Mouse (Mus musculus) hindbrain, embryonic 13.5 days (tissue): ENCODE results near the gene Tnr. TPM values are rescaled to one million over a fixed set of nuclear protein-coding genes. Genes with fewer than 3 reads are reported as not detected.

Experiments used
- ATAC-seq: fragments of 200-750 bp; cut with Nextera tagmentation; 2 replicates; pipeline ENCODE4 v1.8.0; 2017; ENCODE audit warnings: moderate TSS enrichment; ENCODE audit not compliant: low FRiP score
- H3K27ac ChIP-seq: fragments of 300-500 bp; sonication (generic); 2 replicates; pipeline ENCODE4 v1.5.1; 2015; ENCODE audit warnings: inconsistent platforms, mild to moderate bottlenecking, moderate library complexity
- H3K27me3 ChIP-seq: fragments of 300-500 bp; sonication (generic); 2 replicates; pipeline ENCODE4 v1.6.1; 2015; ENCODE audit warnings: mild to moderate bottlenecking, inconsistent platforms
- H3K36me3 ChIP-seq: fragments of 300-500 bp; sonication (generic); 2 replicates; pipeline ENCODE4 v1.6.1; 2015; ENCODE audit warnings: mild to moderate bottlenecking, inconsistent platforms
- H3K4me1 ChIP-seq: fragments of 300-500 bp; sonication (generic); replicated peaks from 2 replicates; pipeline ENCODE4 v1.6.1; 2015; ENCODE audit warnings: inconsistent platforms
- H3K4me2 ChIP-seq: fragments of 300-500 bp; sonication (generic); 2 replicates; pipeline ENCODE4 v1.6.1; 2015; ENCODE audit warnings: inconsistent platforms, mild to moderate bottlenecking, moderate library complexity
- H3K4me3 ChIP-seq: fragments of 300-500 bp; sonication (generic); 2 replicates; pipeline ENCODE4 v1.5.1; 2015; ENCODE audit warnings: mild to moderate bottlenecking, inconsistent platforms
- H3K9ac ChIP-seq: fragments of 300-500 bp; sonication (generic); 2 replicates; pipeline ENCODE4 v1.6.1; 2015; ENCODE audit warnings: mild to moderate bottlenecking, inconsistent platforms
- H3K9me3 ChIP-seq: fragments of 300-500 bp; sonication (generic); 2 replicates; pipeline ENCODE4 v1.6.1; 2016; ENCODE audit warnings: inconsistent platforms
- WGBS: fragments of 180-500 bp; shearing (Covaris S2); methylation state at CpG from one replicate; pipeline ENCODE4 v1.1.7; 2015; 5-methylcytosine and 5-hydroxymethylcytosine counted together
- polyA plus RNA-seq: library from polyadenylated mRNA; unstranded; fragments of >200 nt; fragmentation: Nextera tagmentation; extraction: Ambion mirVana; gene quantifications from 2 replicates; pipeline ENCODE4 v1.2.1, GENCODE M21; 2015

Gene Tnr
- polyA plus RNA-seq, 1 experiment from 2014 or later, result 3.0 TPM

DNA sequence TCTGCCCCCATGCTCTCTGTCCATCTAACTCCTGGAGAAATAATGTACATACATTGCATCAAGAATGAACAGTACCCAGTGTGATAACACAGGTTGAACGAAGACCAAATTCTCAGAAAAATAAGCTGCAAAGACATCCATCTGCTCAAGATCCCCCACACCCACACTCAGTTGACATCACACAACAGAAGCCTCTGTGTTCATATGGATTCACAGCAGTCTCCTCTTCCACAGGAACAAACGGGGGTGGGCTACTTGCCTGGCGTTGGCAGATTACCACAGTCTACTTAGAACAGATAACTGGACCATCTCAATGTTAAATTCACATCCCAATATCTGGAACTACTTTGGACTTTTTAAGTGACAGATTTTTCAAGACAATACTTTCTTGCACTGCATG is 349.3 kb downstream of the Tnr start:
- no peak overlapping the region for H3K4me3 ChIP-seq
- no peak overlapping the region for H3K4me2 ChIP-seq
- 91% methylated on average over 3 of the region's 3 CpGs for WGBS
- no peaks in the 10 kb centered on the region for H3K4me1 ChIP-seq
- no peaks in the 10 kb centered on the region for H3K36me3 ChIP-seq
- H3K27ac ChIP-seq, result no peak overlapping the region
- no peaks in the 10 kb centered on the region for H3K9me3 ChIP-seq
- H3K27me3 ChIP-seq, result peaks cover 13% of the 10 kb centered on the region; the same call in 1 of the 2 replicates
- H3K9ac ChIP-seq, result no peak overlapping the region
- ATAC-seq, result no peak

DNA sequence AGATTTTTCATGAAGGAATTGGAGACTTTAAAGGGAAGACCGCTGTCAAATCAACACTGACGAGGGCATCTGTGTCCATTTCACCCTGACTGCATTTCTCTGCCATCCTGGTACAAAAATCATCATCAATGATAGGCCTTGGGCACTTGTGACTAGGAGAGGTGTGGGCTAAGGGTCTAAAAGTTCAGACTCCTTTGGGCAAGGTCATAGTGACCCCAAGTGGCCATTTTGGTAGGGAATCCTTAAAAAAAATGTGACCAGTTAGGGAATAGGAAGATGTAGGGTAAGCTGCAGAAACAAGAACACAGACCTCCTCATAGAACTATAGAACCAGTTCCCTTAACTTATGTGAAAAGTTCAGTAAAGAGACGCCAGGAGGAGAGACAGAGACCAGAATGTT is 355.1 kb downstream of the Tnr start:
- H3K27ac ChIP-seq, result no peak overlapping the region
- no peaks in the 10 kb centered on the region for H3K27me3 ChIP-seq
- no peak overlapping the region for H3K9ac ChIP-seq
- no peaks in the 10 kb centered on the region for H3K9me3 ChIP-seq
- H3K4me2 ChIP-seq, result no peak overlapping the region
- no peaks in the 10 kb centered on the region for H3K4me1 ChIP-seq
- 57% methylated on average over 3 of the region's 3 CpGs for WGBS
- H3K4me3 ChIP-seq, result no peak overlapping the region
- ATAC-seq, result no peak
- H3K36me3 ChIP-seq, result no peaks in the 10 kb centered on the region

DNA sequence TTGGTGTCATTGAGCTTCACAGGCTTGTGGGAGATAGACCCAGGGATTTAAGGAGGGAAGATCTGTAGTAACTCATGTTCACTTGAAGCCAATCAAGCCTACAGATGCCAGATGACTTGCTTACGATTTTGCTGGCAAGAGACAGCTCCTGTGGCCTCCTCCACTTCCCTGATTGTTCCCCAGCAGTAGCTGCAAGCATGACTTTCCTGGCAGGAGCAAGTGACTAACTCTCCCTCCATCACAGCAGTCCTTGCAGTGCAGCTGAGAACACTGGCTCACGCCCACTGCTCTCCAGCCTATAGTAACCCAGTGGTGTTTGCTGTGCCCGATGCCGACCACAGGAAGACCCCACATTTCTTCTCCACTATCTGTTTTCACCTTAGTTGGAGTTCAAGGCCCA is 356.3 kb downstream of the Tnr start:
- H3K4me1 ChIP-seq, result no peaks in the 10 kb centered on the region

DNA sequence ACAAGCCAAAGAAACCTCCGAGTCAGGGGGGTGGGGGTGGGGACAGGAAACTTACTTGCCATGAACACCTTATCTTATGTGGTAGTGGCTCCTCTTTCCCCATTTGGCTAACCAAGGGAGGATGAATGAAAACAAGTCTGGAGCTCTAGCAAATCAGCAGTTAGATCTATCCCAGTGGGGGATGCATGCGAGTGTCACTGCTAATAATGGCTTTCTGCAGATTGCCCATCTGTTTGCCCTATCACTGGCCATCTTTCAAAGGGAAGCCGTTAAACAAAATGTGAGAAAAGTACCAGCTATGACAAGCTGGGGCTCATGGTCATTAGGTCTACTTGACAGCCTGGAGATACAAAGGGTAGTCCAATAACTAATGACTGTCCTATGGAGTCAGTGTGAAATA is 361.9 kb downstream of the Tnr start:
- H3K9me3 ChIP-seq, result no peaks in the 10 kb centered on the region
- no peak overlapping the region for H3K4me3 ChIP-seq
- H3K4me1 ChIP-seq, result no peaks in the 10 kb centered on the region
- no peak overlapping the region for H3K4me2 ChIP-seq
- H3K27ac ChIP-seq, result no peak overlapping the region
- H3K36me3 ChIP-seq, result no peaks in the 10 kb centered on the region
- WGBS, result 48% methylated on average over 3 of the region's 3 CpGs
- no peak overlapping the region for H3K9ac ChIP-seq
- ATAC-seq, result no peak
- H3K27me3 ChIP-seq, result no peaks in the 10 kb centered on the region

More for the DNA sequence above, 356.3 kb downstream of the Tnr start:
- Histone ChIP-seq H3K9ac (no peak overlapping the region), H3K36me3 (no peaks in the 10 kb centered on the region), H3K27ac (no peak overlapping the region), H3K27me3 (no peaks in the 10 kb centered on the region), H3K9me3 (no peaks in the 10 kb centered on the region), H3K4me2 (no peak overlapping the region), H3K4me3 (no peak overlapping the region)
- no peak for ATAC-seq
- WGBS, result 89% methylated on average over 4 of the region's 4 CpGs

DNA sequence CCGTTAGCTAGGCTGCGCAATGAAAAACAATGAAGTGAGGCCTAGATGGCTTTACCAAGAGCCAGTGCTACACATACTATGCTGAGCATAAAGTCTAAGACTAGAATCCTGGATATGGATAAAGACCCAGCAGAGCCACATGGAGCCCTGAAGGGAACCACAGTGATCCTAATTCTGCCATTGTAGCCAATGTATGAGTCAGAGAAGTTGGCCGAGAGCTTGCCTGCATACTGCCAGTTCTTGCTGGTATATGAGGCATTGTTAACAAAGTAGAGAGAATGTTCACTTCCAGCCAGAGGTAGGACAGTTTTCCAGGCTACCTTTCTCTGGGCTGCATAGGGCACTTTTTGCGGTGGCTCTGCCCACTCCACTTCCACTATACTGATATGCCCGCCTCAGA is 365.0 kb downstream of the Tnr start:
- ATAC-seq, result no peak
- Histone ChIP-seq H3K27me3 (no peaks in the 10 kb centered on the region), H3K4me3 (no peak overlapping the region), H3K27ac (no peak overlapping the region), H3K9ac (no peak overlapping the region), H3K36me3 (no peaks in the 10 kb centered on the region), H3K4me2 (no peak overlapping the region), H3K4me1 (no peaks in the 10 kb centered on the region), H3K9me3 (no peaks in the 10 kb centered on the region)
- WGBS, result 96% methylated on average over 5 of the region's 5 CpGs

DNA sequence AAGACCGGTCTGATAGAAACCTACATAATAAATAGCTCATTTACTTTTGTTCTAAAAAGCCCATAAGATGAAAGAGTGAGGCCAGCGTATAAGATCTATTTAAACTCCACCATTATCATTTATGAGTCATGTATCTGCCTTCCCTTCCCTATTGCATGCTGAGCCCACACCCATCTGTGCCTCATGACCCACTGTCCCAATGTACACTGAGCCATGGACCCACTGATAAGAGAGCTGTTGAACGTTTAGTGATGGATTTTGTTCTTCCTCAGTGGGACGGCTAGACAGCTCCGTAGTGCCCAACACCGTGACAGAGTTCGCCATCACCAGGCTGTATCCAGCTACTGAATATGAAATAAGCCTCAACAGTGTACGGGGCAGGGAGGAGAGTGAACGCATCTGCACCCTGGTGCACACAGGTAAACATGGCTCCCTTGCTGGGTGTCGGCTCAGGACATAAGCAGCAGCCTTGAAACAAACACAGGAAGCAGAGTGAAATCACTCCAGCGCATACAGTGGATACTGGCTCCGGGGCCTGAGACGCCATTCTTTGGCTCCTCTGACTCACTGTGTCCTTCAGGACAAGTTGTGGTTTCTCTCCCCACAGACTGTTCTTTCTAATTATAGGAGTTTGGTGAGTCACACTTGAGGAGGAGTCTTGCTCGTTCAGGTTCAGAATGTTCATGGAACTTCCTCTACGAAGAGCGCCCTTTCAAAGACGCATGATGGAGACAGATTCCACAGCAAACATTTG is 365.6 kb downstream of the Tnr start:
- Histone ChIP-seq H3K9ac (no peak overlapping the region), H3K4me1 (no peaks in the 10 kb centered on the region), H3K27me3 (no peaks in the 10 kb centered on the region), H3K27ac (no peak overlapping the region), H3K4me2 (no peak overlapping the region), H3K4me3 (no peak overlapping the region), H3K36me3 (no peaks in the 10 kb centered on the region), H3K9me3 (no peaks in the 10 kb centered on the region)
- ATAC-seq, result no peak
- WGBS, result 92% methylated on average over 17 of the region's 17 CpGs

DNA sequence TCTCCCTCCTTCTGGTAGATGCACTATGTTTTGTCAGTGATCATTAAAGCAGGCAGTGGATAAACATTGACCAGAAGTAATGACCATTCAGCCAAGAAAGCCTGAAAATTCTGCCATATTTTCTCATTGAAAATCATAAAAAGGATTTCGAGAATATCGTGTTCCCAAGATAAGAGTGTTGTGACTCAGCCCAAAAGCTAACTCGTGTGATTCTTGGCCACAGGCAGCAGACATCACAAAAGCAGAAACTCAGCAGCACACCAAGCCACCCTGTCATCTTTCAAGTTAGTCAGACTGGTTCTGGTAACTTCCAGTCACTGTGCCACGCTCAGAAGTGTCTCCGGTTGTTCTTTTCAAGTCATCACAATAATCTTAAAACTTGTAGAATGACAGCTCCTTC is 367.0 kb downstream of the Tnr start:
- H3K36me3 ChIP-seq, result no peaks in the 10 kb centered on the region
- H3K27me3 ChIP-seq, result no peaks in the 10 kb centered on the region
- H3K9me3 ChIP-seq, result no peaks in the 10 kb centered on the region
- no peaks in the 10 kb centered on the region for H3K4me1 ChIP-seq
- H3K4me2 ChIP-seq, result no peak overlapping the region
- H3K4me3 ChIP-seq, result no peak overlapping the region
- no peak overlapping the region for H3K9ac ChIP-seq
- ATAC-seq, result no peak
- WGBS, result 90% methylated on average over 5 of the region's 5 CpGs
- H3K27ac ChIP-seq, result no peak overlapping the region

DNA sequence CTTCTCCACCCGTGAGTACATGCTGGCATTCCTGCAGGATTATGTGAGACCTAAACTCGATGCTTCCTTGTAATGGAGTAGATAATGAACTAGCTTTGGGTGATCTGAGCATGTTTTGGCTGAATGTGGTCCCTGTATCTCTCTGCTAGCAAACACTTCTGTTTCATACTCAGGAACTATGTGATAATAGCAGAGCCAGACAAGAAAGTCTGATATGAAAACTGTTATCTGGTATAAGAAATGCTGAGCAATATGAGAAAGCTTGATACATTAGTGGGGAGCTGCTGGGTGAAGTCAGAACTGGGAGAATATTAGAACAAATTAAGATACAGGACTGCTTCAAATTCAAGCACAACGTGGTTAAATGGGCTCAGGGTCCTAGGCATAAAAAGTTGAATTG is 371.5 kb downstream of the Tnr start:
- no peaks in the 10 kb centered on the region for H3K9me3 ChIP-seq
- H3K27me3 ChIP-seq, result no peaks in the 10 kb centered on the region
- no peak for ATAC-seq
- H3K27ac ChIP-seq, result no peak overlapping the region
- 79% methylated on average over 3 of the region's 3 CpGs for WGBS
- no peak overlapping the region for H3K9ac ChIP-seq
- no peak overlapping the region for H3K4me2 ChIP-seq
- no peaks in the 10 kb centered on the region for H3K36me3 ChIP-seq
- no peak overlapping the region for H3K4me3 ChIP-seq
- H3K4me1 ChIP-seq, result no peaks in the 10 kb centered on the region

DNA sequence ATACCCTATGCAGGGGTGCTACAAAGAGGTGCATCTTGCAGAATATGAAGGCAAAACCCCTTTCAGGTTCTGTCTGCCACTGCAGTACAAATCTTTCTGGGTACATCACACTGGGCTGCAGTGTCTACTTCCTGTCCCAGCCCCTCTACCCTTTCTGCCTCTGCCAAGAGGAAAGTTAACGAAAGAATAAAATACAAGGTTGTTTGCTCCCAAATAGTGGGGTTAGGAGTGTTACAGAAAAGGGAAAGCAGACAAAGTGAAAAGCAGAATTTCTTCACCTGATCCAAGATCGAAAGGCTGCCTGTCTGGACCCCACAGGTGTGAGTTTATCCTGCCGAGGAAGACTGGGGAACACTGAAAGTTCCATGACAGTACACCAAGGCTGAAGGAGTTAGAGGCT is 376.4 kb downstream of the Tnr start:
- 92% methylated on average over 3 of the region's 3 CpGs for WGBS
- no peak for ATAC-seq
- Histone ChIP-seq H3K4me3 (no peak overlapping the region), H3K27me3 (0 out of 2 replicates have a peak, but pooled peaks cover 3% of the 10 kb centered on the region), H3K36me3 (no peaks in the 10 kb centered on the region), H3K9ac (no peak overlapping the region), H3K4me2 (no peak overlapping the region), H3K4me1 (peaks cover 17% of the 10 kb centered on the region), H3K9me3 (no peaks in the 10 kb centered on the region), H3K27ac (no peak overlapping the region)

DNA sequence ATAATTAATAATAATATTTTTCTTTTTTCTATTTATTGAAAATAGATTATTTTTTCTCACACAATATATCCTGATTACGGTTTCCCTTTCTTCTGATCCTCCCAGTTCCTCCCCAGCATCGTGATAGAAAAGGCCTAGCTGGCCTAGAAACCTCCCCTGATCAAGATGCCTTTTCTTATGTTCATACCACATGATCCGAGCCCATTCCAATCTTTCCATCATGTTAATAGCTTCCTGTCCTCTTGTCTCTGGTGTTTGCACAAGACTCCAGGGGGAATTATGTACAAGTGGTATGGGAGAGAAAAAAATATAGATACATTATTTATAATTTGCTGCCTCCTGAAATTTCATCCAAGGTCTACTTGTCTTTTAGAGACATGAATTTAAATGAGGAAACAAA is 377.1 kb downstream of the Tnr start:
- ATAC-seq, result 0 out of 2 replicates have a peak, but pooled peaks have one; percentile 46
- no peak overlapping the region for H3K4me2 ChIP-seq
- peak overlapping the region; percentile 55; the same call in 1 of the 2 replicates for H3K27ac ChIP-seq
- peaks cover 17% of the 10 kb centered on the region for H3K4me1 ChIP-seq
- 40% methylated on average over 3 of the region's 3 CpGs for WGBS
- H3K9me3 ChIP-seq, result no peaks in the 10 kb centered on the region
- 0 out of 2 replicates have a peak, but pooled peaks cover 3% of the 10 kb centered on the region for H3K27me3 ChIP-seq
- H3K9ac ChIP-seq, result no peak overlapping the region
- H3K36me3 ChIP-seq, result no peaks in the 10 kb centered on the region
- H3K4me3 ChIP-seq, result no peak overlapping the region

DNA sequence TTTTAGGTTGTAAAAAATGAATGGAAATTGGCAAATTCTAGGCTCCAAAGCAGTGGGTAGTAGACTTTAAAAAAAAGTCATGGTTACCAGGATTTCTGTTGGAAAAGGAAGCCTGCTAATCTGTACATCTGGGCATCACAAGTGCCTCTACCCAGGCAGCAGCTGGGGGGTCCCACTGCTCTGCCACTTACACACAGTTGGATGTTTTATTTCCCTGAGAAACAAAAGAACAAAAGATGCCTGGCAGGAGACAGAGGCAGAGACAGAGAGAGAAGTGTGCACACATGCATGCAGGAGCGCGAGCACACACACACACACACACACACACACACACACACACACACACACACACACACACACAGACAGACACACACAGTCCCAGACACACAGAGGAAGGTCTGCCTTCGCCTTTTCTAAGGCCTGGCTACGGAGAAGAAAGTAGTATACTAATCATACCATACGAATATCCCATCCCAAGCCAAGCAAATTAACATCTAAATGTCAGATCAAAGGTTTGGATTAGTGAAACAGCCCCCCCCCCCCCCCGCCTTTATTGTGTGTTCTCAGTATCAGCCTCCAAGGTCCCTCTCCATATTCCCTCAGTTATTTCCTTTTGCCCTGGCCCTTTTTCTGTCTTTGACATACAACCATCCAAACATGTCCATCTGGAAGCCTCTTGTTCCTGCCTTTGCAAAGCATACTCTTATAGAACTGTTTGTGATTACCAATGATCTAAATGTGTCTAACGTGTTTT is 378.0 kb downstream of the Tnr start:
- ATAC-seq, result peak; percentile 73
- peak overlapping the region; percentile 55; the same call in 1 of the 2 replicates for H3K27ac ChIP-seq
- WGBS, result 51% methylated on average over 7 of the region's 7 CpGs

DNA sequence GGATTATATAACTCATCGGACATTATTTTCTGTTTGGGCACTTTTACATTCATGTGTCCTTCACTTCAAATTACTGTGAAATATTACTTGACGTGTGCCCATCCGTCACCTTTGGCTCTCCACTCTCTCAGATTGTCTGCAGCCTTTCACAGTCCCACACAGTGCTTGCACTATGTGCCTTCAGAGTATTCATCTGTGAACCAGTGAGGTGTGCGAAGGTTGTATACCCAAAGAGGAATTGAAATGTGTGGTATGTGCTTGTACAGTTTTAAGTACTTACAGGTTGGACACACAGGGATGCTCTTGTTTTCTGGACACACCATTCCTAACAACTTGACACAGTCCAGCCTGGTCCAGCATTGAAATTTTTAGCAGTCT is 378.5 kb downstream of the Tnr start:
- no peak overlapping the region for H3K9ac ChIP-seq
- ATAC-seq, result no peak
- 0 out of 2 replicates have a peak, but pooled peaks cover 3% of the 10 kb centered on the region for H3K27me3 ChIP-seq
- no peak overlapping the region for H3K27ac ChIP-seq
- WGBS, result 78% methylated on average over 4 of the region's 4 CpGs
- H3K4me1 ChIP-seq, result peaks cover 17% of the 10 kb centered on the region
- H3K36me3 ChIP-seq, result no peaks in the 10 kb centered on the region
- H3K4me2 ChIP-seq, result no peak overlapping the region
- no peaks in the 10 kb centered on the region for H3K9me3 ChIP-seq
- no peak overlapping the region for H3K4me3 ChIP-seq

More for the DNA sequence above, 378.0 kb downstream of the Tnr start:
- Histone ChIP-seq H3K36me3 (no peaks in the 10 kb centered on the region), H3K27me3 (0 out of 2 replicates have a peak, but pooled peaks cover 3% of the 10 kb centered on the region), H3K9ac (no peak overlapping the region), H3K4me3 (no peak overlapping the region), H3K4me1 (peaks cover 17% of the 10 kb centered on the region), H3K4me2 (no peak overlapping the region), H3K9me3 (no peaks in the 10 kb centered on the region)
